Mouse (Mus musculus): ENCODE data around the gene Nufip2. TPM values are rescaled to one million over a fixed set of nuclear protein-coding genes. Genes with fewer than 3 reads are reported as not detected.
"Not testable (repeated sequence)": the region's sequence is repeated elsewhere in the genome, so short reads cannot be mapped to it uniquely, and the experiment has no call there.

Nufip2 gene
- polyA plus RNA-seq, 1 experiment from 2014 or later: 3.8 TPM

DNA sequence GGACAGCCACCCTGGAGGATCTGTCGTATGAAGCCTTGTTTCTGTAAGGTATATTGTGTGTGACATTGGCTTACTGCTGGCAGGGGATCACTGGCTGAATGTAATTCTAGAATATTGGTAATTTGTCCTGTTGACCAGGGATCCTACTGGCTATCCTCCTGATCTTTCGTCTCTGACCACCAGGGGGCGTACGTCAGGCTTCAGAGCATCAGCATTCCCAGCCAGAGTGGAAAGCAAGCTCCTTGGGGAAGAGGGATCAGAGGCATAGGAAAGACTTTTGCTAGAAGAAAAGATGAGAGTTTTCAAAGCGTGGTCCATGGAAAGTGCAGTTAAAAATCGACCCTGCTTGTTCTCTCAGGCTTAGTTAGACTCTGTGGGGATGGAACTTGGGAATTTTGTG lies 51.3 kb downstream of the Nufip2 start:
- 2% methylated on average over 6 of the region's 6 CpGs for WGBS

DNA sequence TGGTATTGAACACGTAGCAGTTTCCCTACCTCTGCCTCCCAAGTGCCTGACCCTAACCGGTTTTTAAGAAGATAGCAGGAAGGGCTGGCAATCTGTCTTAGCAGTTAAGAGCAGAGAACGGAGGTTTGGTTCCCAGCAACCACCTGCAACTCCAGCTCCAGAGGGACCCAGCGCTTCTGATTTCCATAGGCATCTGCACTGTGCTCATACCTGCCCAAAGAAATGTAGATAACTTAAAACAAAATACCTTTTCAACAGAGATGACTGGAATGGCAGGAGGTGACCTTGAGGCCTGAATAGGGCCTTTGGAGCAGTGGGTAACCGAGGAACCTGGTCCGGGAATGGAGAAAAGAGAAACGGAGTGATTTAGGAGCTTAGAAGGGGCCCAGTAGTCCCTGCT lies 52.6 kb downstream of the Nufip2 start:
- H3K4me1 ChIP-seq (ENCODE audit: control insufficient read depth, insufficient read depth, low read length): no peaks in the 10 kb centered on the region
- WGBS: 54% methylated on average over 7 of the region's 7 CpGs

More for the DNA sequence above, 51.3 kb downstream of the Nufip2 start:
- Histone ChIP-seq H3K9me3 (ENCODE audit: control insufficient read depth, low read length) (no peaks in the 10 kb centered on the region), H3K27ac (ENCODE audit: low read length) (no peak overlapping the region), H3K36me3 (ENCODE audit: control insufficient read depth, insufficient read depth, low read length) (no peaks in the 10 kb centered on the region), H3K4me1 (ENCODE audit: control insufficient read depth, insufficient read depth, low read length) (no peaks in the 10 kb centered on the region), H3K4me3 (ENCODE audit: low read length) (no peak overlapping the region), H3K9ac (ENCODE audit: low read depth, low read length) (no peak overlapping the region), H3K27me3 (replicated peaks; ENCODE audit: control insufficient read depth, insufficient read depth, low read length) (no peaks in the 10 kb centered on the region), H3K4me2 (ENCODE audit: low read depth, low read length) (no peak overlapping the region)
- ATAC-seq: no peak

DNA sequence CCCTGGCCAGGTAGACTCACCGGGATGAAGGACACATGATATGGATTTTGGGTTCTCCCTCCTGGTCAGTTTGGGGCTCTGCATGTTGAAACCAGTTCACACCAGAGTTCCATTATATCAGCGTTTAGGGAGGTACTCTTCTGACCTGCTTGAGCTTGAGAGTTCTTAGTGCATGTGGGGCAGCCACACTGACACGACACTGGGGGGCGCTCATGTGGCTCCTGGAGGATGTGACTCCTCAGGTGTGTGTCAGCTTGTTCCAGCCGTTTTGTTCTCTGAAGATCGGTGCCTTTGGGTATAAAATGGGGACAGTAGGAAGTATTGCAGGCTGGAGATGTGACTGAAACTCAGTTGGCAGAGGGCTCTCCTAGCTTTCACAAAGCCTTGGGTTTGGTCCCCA lies 58.0 kb downstream of the Nufip2 start:
- no peak overlapping the region for H3K9ac ChIP-seq (ENCODE audit: low read depth, low read length)
- ATAC-seq: no peak
- H3K4me1 ChIP-seq (ENCODE audit: control insufficient read depth, insufficient read depth, low read length): no peaks in the 10 kb centered on the region
- no peaks in the 10 kb centered on the region for H3K9me3 ChIP-seq (ENCODE audit: control insufficient read depth, low read length)
- WGBS: 32% methylated on average over 6 of the region's 6 CpGs
- no peak overlapping the region for H3K4me3 ChIP-seq (ENCODE audit: low read length)
- H3K4me2 ChIP-seq (ENCODE audit: low read depth, low read length): no peak overlapping the region
- no peak overlapping the region for H3K27ac ChIP-seq (ENCODE audit: low read length)
- H3K27me3 ChIP-seq (replicated peaks; ENCODE audit: control insufficient read depth, insufficient read depth, low read length): no peaks in the 10 kb centered on the region
- no peaks in the 10 kb centered on the region for H3K36me3 ChIP-seq (ENCODE audit: control insufficient read depth, insufficient read depth, low read length)

More for the DNA sequence above, 52.6 kb downstream of the Nufip2 start:
- H3K36me3 ChIP-seq (ENCODE audit: control insufficient read depth, insufficient read depth, low read length): no peaks in the 10 kb centered on the region
- no peak overlapping the region for H3K4me2 ChIP-seq (ENCODE audit: low read depth, low read length)
- no peaks in the 10 kb centered on the region for H3K9me3 ChIP-seq (ENCODE audit: control insufficient read depth, low read length)
- no peak overlapping the region for H3K4me3 ChIP-seq (ENCODE audit: low read length)
- ATAC-seq: no peak
- H3K27ac ChIP-seq (ENCODE audit: low read length): no peak overlapping the region
- no peak overlapping the region for H3K9ac ChIP-seq (ENCODE audit: low read depth, low read length)
- H3K27me3 ChIP-seq (replicated peaks; ENCODE audit: control insufficient read depth, insufficient read depth, low read length): no peaks in the 10 kb centered on the region

DNA sequence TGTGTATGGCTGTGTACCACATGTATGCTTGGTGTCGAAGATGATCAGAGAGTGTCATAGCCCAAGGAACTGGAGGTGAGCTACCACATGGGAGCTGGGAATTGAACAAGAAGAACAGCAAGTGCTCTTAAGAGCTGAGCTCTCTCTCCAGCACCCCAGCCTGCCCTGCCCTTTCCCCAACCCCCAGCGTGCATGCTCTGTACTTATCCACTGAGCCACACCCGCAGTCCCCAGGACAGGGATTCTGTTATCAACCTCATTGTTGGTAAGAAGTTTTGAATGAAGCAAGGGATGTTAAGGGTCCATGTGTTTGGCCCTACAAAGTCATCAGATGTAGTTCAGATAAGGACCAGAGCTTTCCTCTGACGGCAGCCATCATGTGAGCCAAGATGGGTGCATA lies 60.7 kb downstream of the Nufip2 start:
- Histone ChIP-seq H3K4me2 (ENCODE audit: low read depth, low read length) (no peak overlapping the region), H3K27ac (ENCODE audit: low read length) (no peak overlapping the region), H3K36me3 (ENCODE audit: control insufficient read depth, insufficient read depth, low read length) (no peaks in the 10 kb centered on the region), H3K4me1 (ENCODE audit: control insufficient read depth, insufficient read depth, low read length) (no peaks in the 10 kb centered on the region), H3K27me3 (replicated peaks; ENCODE audit: control insufficient read depth, insufficient read depth, low read length) (no peaks in the 10 kb centered on the region), H3K4me3 (ENCODE audit: low read length) (no peak overlapping the region), H3K9me3 (ENCODE audit: control insufficient read depth, low read length) (no peaks in the 10 kb centered on the region), H3K9ac (ENCODE audit: low read depth, low read length) (no peak overlapping the region)
- no peak for ATAC-seq
- 82% methylated on average over 4 of the region's 4 CpGs for WGBS

DNA sequence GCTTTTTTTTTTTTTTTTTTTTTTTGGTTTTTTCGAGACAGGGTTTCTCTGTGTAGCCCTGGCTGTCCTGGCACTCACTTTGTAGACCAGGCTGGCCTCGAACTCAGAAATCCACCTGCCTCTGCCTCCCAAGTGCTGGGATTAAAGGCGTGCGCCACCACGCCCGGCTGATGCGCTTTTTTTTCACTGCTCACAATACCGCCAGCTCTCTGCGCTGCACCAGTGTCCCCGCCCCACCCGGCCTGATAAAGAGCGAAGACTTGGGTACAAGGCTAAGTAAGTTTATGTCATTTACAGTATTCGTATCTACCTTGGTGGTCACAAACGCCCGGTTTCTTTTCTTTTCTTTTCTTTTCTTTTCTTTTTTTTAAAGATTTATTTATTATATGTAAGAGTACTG lies 61.1 kb downstream of the Nufip2 start:
- not testable (repeated sequence) for H3K9ac ChIP-seq (ENCODE audit: low read depth, low read length); H3K9me3 ChIP-seq (ENCODE audit: control insufficient read depth, low read length); H3K27me3 ChIP-seq (replicated peaks; ENCODE audit: control insufficient read depth, insufficient read depth, low read length); H3K4me1 ChIP-seq (ENCODE audit: control insufficient read depth, insufficient read depth, low read length); H3K4me2 ChIP-seq (ENCODE audit: low read depth, low read length); H3K27ac ChIP-seq (ENCODE audit: low read length); ATAC-seq; H3K36me3 ChIP-seq (ENCODE audit: control insufficient read depth, insufficient read depth, low read length); H3K4me3 ChIP-seq (ENCODE audit: low read length)
- 95% methylated on average over 13 of the region's 15 CpGs for WGBS

DNA sequence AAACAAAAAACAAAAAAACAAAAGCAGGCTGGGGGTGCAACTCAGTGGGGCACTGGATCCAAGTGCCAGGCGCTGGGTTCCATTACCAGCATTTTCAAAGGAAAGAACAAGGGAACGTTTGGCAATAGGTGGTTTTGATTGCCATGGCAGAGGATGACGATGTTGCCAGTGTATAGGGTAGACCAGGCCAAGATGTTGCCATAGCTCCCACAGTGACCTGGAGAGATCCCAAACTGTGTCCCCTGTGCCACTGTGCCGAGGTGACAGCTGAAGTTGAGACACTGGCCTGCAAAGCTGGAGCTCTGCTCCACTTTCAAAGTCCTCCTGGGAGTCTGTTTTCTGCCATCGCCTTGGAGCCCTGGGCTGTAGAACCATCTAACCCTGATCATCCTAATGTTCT lies 63.0 kb downstream of the Nufip2 start:
- no peaks in the 10 kb centered on the region for H3K4me1 ChIP-seq (ENCODE audit: control insufficient read depth, insufficient read depth, low read length)
- WGBS: 85% methylated on average over 5 of the region's 5 CpGs
- no peak overlapping the region for H3K27ac ChIP-seq (ENCODE audit: low read length)
- no peak overlapping the region for H3K4me3 ChIP-seq (ENCODE audit: low read length)
- H3K9ac ChIP-seq (ENCODE audit: low read depth, low read length): no peak overlapping the region
- no peaks in the 10 kb centered on the region for H3K27me3 ChIP-seq (replicated peaks; ENCODE audit: control insufficient read depth, insufficient read depth, low read length)
- ATAC-seq: no peak
- H3K9me3 ChIP-seq (ENCODE audit: control insufficient read depth, low read length): no peaks in the 10 kb centered on the region
- no peak overlapping the region for H3K4me2 ChIP-seq (ENCODE audit: low read depth, low read length)
- H3K36me3 ChIP-seq (ENCODE audit: control insufficient read depth, insufficient read depth, low read length): no peaks in the 10 kb centered on the region

DNA sequence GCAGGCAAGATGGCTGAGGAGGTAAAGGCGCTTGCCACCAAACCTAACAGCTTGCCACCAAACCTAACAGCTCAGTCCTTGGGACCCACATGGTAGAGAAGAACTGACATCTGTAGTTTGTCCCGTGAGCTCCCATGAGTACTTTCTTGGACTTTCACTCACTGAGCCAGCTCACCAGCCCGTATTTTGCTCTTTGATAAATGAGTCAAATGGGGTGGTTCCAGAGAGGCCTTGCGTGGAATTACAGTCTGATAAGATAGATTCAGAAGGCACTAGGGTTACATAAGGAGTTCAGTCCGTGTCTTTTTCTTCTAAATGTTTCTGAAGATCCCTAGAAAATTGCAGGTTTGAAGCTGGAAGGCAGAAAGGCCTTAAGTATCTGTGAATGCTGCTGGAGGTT lies 66.6 kb downstream of the Nufip2 start:
- no peaks in the 10 kb centered on the region for H3K27me3 ChIP-seq (replicated peaks; ENCODE audit: control insufficient read depth, insufficient read depth, low read length)
- peak; percentile 38; the same call in 1 of the 2 replicates for ATAC-seq
- no peaks in the 10 kb centered on the region for H3K9me3 ChIP-seq (ENCODE audit: control insufficient read depth, low read length)
- H3K4me3 ChIP-seq (ENCODE audit: low read length): no peak overlapping the region
- no peak overlapping the region for H3K9ac ChIP-seq (ENCODE audit: low read depth, low read length)
- H3K4me1 ChIP-seq (ENCODE audit: control insufficient read depth, insufficient read depth, low read length): no peaks in the 10 kb centered on the region
- no peaks in the 10 kb centered on the region for H3K36me3 ChIP-seq (ENCODE audit: control insufficient read depth, insufficient read depth, low read length)
- WGBS: 58% methylated on average over 5 of the region's 5 CpGs
- H3K4me2 ChIP-seq (ENCODE audit: low read depth, low read length): no peak overlapping the region
- H3K27ac ChIP-seq (ENCODE audit: low read length): no peak overlapping the region

DNA sequence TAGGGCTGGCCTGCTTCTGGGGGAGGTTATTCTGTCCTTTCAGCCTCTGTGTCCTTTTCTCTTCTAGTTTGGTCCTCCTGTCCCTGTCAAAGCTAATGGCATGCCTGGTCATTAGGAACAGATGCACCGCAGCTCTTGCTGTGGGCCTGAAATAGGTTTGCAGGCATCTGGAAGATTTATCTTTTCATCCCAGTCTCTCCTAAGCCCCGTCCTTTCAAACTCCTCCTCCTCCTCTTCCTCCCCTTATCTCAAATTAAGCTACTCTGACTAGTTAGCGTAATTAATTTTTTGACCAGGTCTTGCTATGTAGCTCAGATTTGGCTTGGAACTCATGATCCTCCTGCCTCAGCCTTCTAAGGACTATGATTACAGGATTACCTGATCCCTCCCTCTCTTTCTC lies 67.5 kb downstream of the Nufip2 start:
- no peak for ATAC-seq
- Histone ChIP-seq H3K4me1 (ENCODE audit: control insufficient read depth, insufficient read depth, low read length) (no peaks in the 10 kb centered on the region), H3K4me3 (ENCODE audit: low read length) (no peak overlapping the region), H3K27ac (ENCODE audit: low read length) (no peak overlapping the region), H3K9me3 (ENCODE audit: control insufficient read depth, low read length) (no peaks in the 10 kb centered on the region), H3K27me3 (replicated peaks; ENCODE audit: control insufficient read depth, insufficient read depth, low read length) (no peaks in the 10 kb centered on the region), H3K4me2 (ENCODE audit: low read depth, low read length) (no peak overlapping the region), H3K36me3 (ENCODE audit: control insufficient read depth, insufficient read depth, low read length) (no peaks in the 10 kb centered on the region), H3K9ac (ENCODE audit: low read depth, low read length) (no peak overlapping the region)
- WGBS: 68% methylated on average over 3 of the region's 3 CpGs

DNA sequence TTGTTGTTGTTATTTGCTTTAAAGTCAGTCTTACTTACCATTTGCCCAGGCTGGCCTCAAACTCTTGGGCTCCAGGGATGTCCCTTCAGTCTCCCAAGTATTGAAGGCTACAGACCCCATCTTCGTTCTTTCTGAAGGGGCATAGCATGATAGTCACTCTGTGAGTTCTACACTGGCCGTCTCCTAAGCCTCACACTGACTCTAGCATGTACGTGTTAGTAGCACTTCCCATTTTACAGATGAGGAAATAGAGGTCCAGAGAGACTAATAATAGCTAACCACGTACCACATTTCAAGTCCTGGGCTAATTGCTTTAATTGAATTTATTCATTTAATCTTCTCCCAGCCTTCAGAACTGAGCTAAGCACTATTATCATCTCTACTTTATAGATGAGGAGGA lies 74.1 kb downstream of the Nufip2 start:
- H3K4me3 ChIP-seq (ENCODE audit: low read length): no peak overlapping the region
- no peaks in the 10 kb centered on the region for H3K36me3 ChIP-seq (ENCODE audit: control insufficient read depth, insufficient read depth, low read length)
- WGBS: 88% methylated on average over 4 of the region's 4 CpGs
- no peak for ATAC-seq
- no peak overlapping the region for H3K27ac ChIP-seq (ENCODE audit: low read length)
- peaks cover 18% of the 10 kb centered on the region for H3K4me1 ChIP-seq (ENCODE audit: control insufficient read depth, insufficient read depth, low read length)
- no peaks in the 10 kb centered on the region for H3K27me3 ChIP-seq (replicated peaks; ENCODE audit: control insufficient read depth, insufficient read depth, low read length)
- H3K4me2 ChIP-seq (ENCODE audit: low read depth, low read length): no peak overlapping the region
- no peaks in the 10 kb centered on the region for H3K9me3 ChIP-seq (ENCODE audit: control insufficient read depth, low read length)
- no peak overlapping the region for H3K9ac ChIP-seq (ENCODE audit: low read depth, low read length)

All from intestine, embryonic 16.5 days (tissue).